Mouse (Mus musculus): ENCODE data around the gene Smarcd1.

The Smarcd1 gene

GRCm38 (mm10) chr15:99701999-99702900 lies at the start of gene Smarcd1:
Gene Smarcd1 (plus strand): TSS chr15:99702129.
- peak; percentile 96 for DNase-seq

- no peak for DNase-seq
Observed at GRCm38 (mm10) chr15:99653291-99653690, 48.6 kb upstream of the Smarcd1 start.

GRCm38 (mm10) chr15:99653876-99654275 lies 48.1 kb upstream of the Smarcd1 start:
- no peak for DNase-seq

GRCm38 (mm10) chr15:99655956-99656355 lies 46.0 kb upstream of the Smarcd1 start:
- DNase-seq = no peak

- no peak for DNase-seq
Observed at GRCm38 (mm10) chr15:99658437-99658836, 43.5 kb upstream of the Smarcd1 start.

GRCm38 (mm10) chr15:99661121-99661830 lies 40.7 kb upstream of the Smarcd1 start:
- DNase-seq = no peak

- no peak for DNase-seq
Observed at GRCm38 (mm10) chr15:99662371-99662770, 39.6 kb upstream of the Smarcd1 start.

- DNase-seq = no peak
Observed at GRCm38 (mm10) chr15:99663964-99664599, 37.8 kb upstream of the Smarcd1 start.

- no peak for DNase-seq
Observed at GRCm38 (mm10) chr15:99664600-99665451, 37.1 kb upstream of the Smarcd1 start.

- DNase-seq = no peak
Observed at GRCm38 (mm10) chr15:99667544-99667943, 34.4 kb upstream of the Smarcd1 start.

GRCm38 (mm10) chr15:99668881-99669280 lies 33.0 kb upstream of the Smarcd1 start:
- DNase-seq = peak; percentile 79

GRCm38 (mm10) chr15:99669392-99669791 lies 32.5 kb upstream of the Smarcd1 start:
- DNase-seq = no peak

- peak; percentile 66 for DNase-seq
Observed at GRCm38 (mm10) chr15:99670154-99670821, 31.6 kb upstream of the Smarcd1 start, which contains the start of gene Asic1. Gene Asic1 (plus strand): TSS chr15:99670368.

GRCm38 (mm10) chr15:99670964-99671670 lies 30.8 kb upstream of the Smarcd1 start:
- DNase-seq = no peak

GRCm38 (mm10) chr15:99671783-99672182 lies 30.1 kb upstream of the Smarcd1 start:
- DNase-seq = no peak

- no peak for DNase-seq
Observed at GRCm38 (mm10) chr15:99674866-99675265, 27.1 kb upstream of the Smarcd1 start.

- DNase-seq = no peak
Observed at GRCm38 (mm10) chr15:99677089-99677488, 24.8 kb upstream of the Smarcd1 start.

- no peak for DNase-seq
Observed at GRCm38 (mm10) chr15:99678063-99678800, 23.7 kb upstream of the Smarcd1 start.

- DNase-seq = no peak
Observed at GRCm38 (mm10) chr15:99679008-99679407, 22.9 kb upstream of the Smarcd1 start.

GRCm38 (mm10) chr15:99682880-99683279 lies 19.0 kb upstream of the Smarcd1 start:
- no peak for DNase-seq
